Mouse (Mus musculus) brain, embryonic 14.5 days (tissue): ENCODE data around the gene Col6a5.

Experiments
- CTCF ChIP-seq: fragments of 200-500 bp; IDR thresholded peaks from 2 replicates; pipeline ENCODE4 v1.5.1; 2012; ENCODE audit warnings: inconsistent platforms, mild to moderate bottlenecking, moderate library complexity, borderline replicate concordance; ENCODE audit not compliant: insufficient read depth, insufficient read length; ENCODE audit errors: extremely low read depth
- POLR2A ChIP-seq: fragments of 200-500 bp; IDR thresholded peaks from 2 replicates; pipeline ENCODE4 v1.6.1; 2012; ENCODE audit warnings: mild to moderate bottlenecking, inconsistent platforms, borderline replicate concordance; ENCODE audit not compliant: poor library complexity, insufficient read depth, insufficient read length, severe bottlenecking; ENCODE audit errors: extremely low read depth

DNA sequence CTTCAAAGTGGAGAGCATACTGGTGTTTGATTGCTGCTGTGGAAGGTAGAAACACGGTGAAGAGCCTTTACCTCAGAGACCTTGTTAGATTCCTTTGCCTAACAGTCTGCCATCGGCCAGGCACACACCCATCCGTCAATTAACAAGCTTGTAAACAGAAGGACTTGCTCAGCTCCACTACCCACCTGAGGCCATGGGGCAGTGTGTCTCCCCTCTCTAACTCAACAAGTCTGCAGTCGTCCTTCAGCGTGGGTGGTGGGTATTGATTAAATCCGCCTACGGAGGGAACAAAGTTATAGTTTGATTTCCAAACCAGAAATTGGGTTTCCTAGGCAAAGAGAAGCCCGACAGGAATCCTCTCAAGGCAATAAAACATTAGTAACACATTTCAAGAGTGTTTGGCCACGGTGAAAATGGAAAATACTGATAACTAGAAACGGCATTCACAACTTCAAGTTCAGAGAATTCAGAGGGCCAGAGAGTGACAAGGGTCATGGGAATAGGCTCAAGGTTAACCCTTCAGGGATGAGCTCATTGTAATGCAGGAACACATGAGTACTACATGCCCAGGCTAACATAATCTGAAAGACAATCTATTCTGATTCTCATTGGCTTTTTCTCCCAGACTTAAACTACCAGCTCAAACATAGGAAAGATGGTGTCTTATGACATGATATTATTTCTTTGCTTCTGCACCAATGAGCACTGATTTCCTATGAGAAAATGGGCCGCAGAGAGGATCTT lies 81.9 kb downstream of the Col6a5 start:
- no peak for TF ChIP-seq POLR2A
- no peak for TF ChIP-seq CTCF
